Mouse (Mus musculus) liver, embryonic 11.5 days (tissue): Measurements from ENCODE around the gene Gcgr. TPM values are rescaled to one million over a fixed set of nuclear protein-coding genes. Genes with fewer than 3 reads are reported as not detected.

Experiments used
- ATAC-seq: fragments of 200-750 bp; cut with Nextera tagmentation; replicated peaks from 2 replicates; pipeline ENCODE4 v1.8.0; 2017; ENCODE audit warnings: moderate number of reproducible peaks, mild to moderate bottlenecking, moderate TSS enrichment, moderate library complexity; ENCODE audit not compliant: low FRiP score
- DNase-seq: peaks from one replicate; pipeline ENCODE4 v3.0.0-alpha.2; 2017; ENCODE audit warnings: low spot score
- H3K27ac ChIP-seq: fragments of 300-500 bp; sonication (generic); 2 replicates; pipeline ENCODE4 v1.5.1; 2014; ENCODE audit warnings: mild to moderate bottlenecking, low read depth, low read length, control low read depth
- H3K27me3 ChIP-seq: fragments of 300-500 bp; sonication (generic); replicated peaks from 2 replicates; pipeline ENCODE4 v1.6.1; 2014; ENCODE audit warnings: low read length, mixed read lengths; ENCODE audit not compliant: control insufficient read depth, insufficient read depth
- H3K36me3 ChIP-seq: fragments of 300-500 bp; sonication (generic); 2 replicates; pipeline ENCODE4 v1.6.1; 2014; ENCODE audit warnings: mild to moderate bottlenecking, low read length, moderate library complexity, mixed read lengths; ENCODE audit not compliant: control insufficient read depth, insufficient read depth
- H3K4me1 ChIP-seq: fragments of 300-500 bp; sonication (generic); replicated peaks from 2 replicates; pipeline ENCODE4 v1.6.1; 2014; ENCODE audit warnings: low read length, mixed read lengths; ENCODE audit not compliant: control insufficient read depth, insufficient read depth
- H3K4me2 ChIP-seq: fragments of 300-500 bp; sonication (generic); 2 replicates; pipeline ENCODE4 v1.6.1; 2014; ENCODE audit warnings: mild to moderate bottlenecking, control low read depth, moderate library complexity
- H3K4me3 ChIP-seq: fragments of 300-500 bp; sonication (generic); 2 replicates; pipeline ENCODE4 v1.5.1; 2014; ENCODE audit warnings: low read depth, low read length, control low read depth
- H3K9ac ChIP-seq: fragments of 300-500 bp; sonication (generic); 2 replicates; pipeline ENCODE4 v1.6.1; 2014; ENCODE audit warnings: low read depth, low read length, control low read depth
- H3K9me3 ChIP-seq: fragments of 300-500 bp; sonication (generic); 2 replicates; pipeline ENCODE4 v1.6.1; 2016; ENCODE audit warnings: low read length, inconsistent platforms, mixed read lengths; ENCODE audit not compliant: control insufficient read depth
- WGBS: fragments of 180-500 bp; shearing (Covaris S2); extraction: QIAGEN DNeasy Blood & Tissue Kit; methylation state at CpG from one replicate; pipeline ENCODE4 v1.1.7; 2014; 5-methylcytosine and 5-hydroxymethylcytosine counted together
- polyA plus RNA-seq: library from polyadenylated mRNA; unstranded; fragments of >200 nt; fragmentation: Nextera tagmentation; extraction: Ambion mirVana; gene quantifications from 2 replicates; pipeline ENCODE4 v1.2.1, GENCODE M21; 2014

Gene Gcgr
- polyA plus RNA-seq, 1 experiment from 2014 or later, result 7.7 TPM

DNA sequence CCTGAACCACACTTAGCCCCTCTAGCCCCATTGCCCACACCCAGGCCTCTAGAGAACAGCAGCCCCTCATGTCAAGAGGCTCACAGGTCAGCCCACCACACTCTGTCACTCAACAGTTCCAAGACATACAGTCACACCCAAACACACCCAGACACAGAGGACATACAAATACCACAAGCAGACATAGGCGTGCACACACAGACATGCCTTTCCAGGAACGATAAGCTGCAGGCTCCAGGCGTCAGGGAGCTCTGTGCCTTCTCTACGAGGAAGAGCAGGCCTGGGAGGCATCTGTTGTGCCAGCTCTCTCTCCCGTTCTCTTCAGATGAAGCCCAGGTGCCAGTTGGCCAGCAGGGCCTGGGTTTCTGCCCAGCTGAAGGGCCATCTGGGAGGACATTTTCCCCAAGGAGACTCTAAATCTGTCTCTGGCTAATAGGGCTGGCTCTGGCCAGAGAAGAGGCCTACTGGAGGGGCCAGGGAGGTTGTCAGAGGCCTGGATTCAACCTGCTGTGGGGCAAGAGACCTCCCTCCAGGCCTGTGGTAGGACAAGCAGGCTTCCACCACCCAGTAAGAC, 9.4 kb upstream of the Gcgr start:
- Histone ChIP-seq H3K4me2 (no peak overlapping the region), H3K36me3 (no peaks in the 10 kb centered on the region), H3K9me3 (no peaks in the 10 kb centered on the region), H3K27ac (peak overlapping the region; percentile 28), H3K4me1 (peaks cover 16% of the 10 kb centered on the region), H3K9ac (no peak overlapping the region), H3K27me3 (no peaks in the 10 kb centered on the region), H3K4me3 (no peak overlapping the region)
- peak; percentile 78 for ATAC-seq
- DNase-seq, result no peak
- WGBS, result 74% methylated on average over 5 of the region's 5 CpGs

DNA sequence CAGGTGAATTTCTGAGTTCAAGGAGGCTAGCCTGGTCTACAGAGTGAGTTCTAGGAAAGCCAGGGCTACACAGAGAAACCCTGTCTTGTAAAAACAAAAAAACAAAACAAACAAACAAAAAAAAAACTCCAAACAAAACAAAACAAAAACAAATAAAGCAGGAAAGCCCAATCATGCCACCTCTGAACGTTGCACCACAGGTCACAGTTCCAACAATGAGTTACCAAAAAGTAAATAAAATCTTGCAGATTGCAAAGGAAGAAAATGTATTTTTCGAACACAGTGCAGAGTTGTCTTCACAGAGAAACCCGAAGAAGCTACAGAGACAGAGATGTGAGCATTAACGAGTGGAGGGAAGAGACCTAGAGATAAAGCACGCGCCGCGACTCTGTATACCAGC, 7.9 kb upstream of the Gcgr start:
- peaks cover 16% of the 10 kb centered on the region for H3K4me1 ChIP-seq
- H3K9ac ChIP-seq, result no peak overlapping the region
- H3K9me3 ChIP-seq, result no peaks in the 10 kb centered on the region
- DNase-seq (no peak), ATAC-seq (no peak)
- no peaks in the 10 kb centered on the region for H3K36me3 ChIP-seq
- 77% methylated on average over 8 of the region's 8 CpGs for WGBS
- no peaks in the 10 kb centered on the region for H3K27me3 ChIP-seq
- no peak overlapping the region for H3K4me3 ChIP-seq
- H3K4me2 ChIP-seq, result no peak overlapping the region
- H3K27ac ChIP-seq, result no peak overlapping the region

DNA sequence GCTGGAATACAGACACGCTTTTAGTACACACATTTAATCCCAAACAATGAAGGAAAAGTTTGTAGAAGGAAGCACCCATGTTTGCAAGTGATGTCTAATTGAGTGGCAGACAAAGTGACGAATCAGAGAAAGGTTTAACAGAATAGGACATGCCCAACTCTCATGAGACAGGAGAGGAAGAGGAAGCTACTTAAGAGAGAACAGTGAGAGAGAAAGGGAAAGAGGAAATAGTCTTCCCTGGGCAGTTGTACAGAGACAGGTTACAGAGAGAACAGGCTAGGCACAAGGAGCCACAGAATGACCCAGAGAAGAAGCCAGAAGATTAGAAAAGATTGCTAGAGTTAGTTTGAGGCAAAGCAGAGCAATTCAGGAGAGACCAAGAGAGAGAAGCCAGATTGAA, 4.5 kb upstream of the Gcgr start:
- H3K27ac ChIP-seq, result no peak overlapping the region
- no peaks in the 10 kb centered on the region for H3K36me3 ChIP-seq
- peaks cover 16% of the 10 kb centered on the region for H3K4me1 ChIP-seq
- no peaks in the 10 kb centered on the region for H3K9me3 ChIP-seq
- H3K27me3 ChIP-seq, result peaks cover 31% of the 10 kb centered on the region
- no peak for DNase-seq
- no peak overlapping the region for H3K9ac ChIP-seq
- WGBS, result 77% methylated on average over 2 of the region's 2 CpGs
- H3K4me3 ChIP-seq, result no peak overlapping the region
- H3K4me2 ChIP-seq, result no peak overlapping the region
- ATAC-seq, result no peak

DNA sequence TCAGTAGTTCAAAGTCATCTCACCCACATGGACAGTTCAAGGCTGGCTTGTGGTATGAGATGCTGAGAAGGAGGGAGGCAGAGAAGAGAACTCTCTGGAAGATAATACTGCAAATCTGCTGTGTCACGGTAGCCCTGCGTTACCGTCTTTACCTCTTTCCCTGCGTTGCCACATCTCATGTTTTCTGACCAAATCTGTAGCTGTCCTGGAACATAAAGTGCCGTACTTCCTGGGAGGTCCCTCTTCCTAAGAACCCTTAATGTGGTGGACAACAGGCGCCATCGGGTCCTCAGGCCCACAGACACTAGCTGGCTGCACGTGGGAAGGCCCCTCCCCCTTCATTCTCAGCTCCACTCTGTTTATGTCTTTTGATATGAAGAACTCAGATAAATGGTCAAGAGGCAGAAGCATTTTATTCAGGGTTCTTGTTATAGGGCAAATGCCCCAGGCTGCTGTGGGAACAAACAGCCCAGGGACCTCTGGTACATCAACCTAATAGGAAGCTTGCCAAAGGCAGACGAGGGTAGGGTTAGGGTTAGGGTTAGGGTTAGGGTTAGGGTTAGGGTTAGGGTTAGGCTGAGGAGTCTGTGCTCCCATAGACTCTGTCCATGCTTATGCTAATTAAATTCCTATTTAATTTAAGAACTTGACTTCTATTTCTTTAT, 2.7 kb upstream of the Gcgr start:
- 68% methylated on average over 9 of the region's 9 CpGs for WGBS
- Histone ChIP-seq H3K4me3 (no peak overlapping the region), H3K27me3 (peaks cover 50% of the 10 kb centered on the region), H3K36me3 (no peaks in the 10 kb centered on the region), H3K9ac (no peak overlapping the region), H3K9me3 (no peaks in the 10 kb centered on the region), H3K4me2 (no peak overlapping the region), H3K27ac (no peak overlapping the region), H3K4me1 (peaks cover 16% of the 10 kb centered on the region)
- DNase-seq (no peak), ATAC-seq (no peak)

DNA sequence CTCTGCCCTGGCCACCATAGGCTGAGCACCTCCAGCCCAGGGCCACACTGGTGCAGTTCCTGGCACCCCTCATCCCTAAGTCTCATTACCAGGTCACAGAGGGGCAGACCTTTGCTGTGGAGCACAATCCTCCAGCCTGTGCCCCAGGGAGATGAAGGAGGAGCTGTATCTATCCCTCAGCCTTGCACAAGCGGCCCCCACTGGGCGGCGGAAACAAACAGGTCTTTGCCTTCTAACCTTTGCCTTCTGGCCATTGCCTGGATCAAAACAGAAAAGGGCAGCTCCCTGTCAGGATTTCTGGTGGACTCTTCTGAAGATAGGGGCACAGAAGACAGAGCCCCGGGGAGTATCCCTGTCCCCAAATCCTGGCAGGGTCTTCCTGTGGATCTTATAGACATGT, 1.6 kb upstream of the Gcgr start:
- Histone ChIP-seq H3K9me3 (no peaks in the 10 kb centered on the region), H3K4me1 (peaks cover 16% of the 10 kb centered on the region), H3K27ac (0 out of 2 replicates have a peak overlapping the region, but pooled peaks have one; percentile 5), H3K4me3 (no peak overlapping the region), H3K36me3 (no peaks in the 10 kb centered on the region), H3K27me3 (peaks cover 56% of the 10 kb centered on the region), H3K4me2 (no peak overlapping the region), H3K9ac (no peak overlapping the region)
- WGBS, result 49% methylated on average over 4 of the region's 4 CpGs
- ATAC-seq, result no peak
- no peak for DNase-seq

DNA sequence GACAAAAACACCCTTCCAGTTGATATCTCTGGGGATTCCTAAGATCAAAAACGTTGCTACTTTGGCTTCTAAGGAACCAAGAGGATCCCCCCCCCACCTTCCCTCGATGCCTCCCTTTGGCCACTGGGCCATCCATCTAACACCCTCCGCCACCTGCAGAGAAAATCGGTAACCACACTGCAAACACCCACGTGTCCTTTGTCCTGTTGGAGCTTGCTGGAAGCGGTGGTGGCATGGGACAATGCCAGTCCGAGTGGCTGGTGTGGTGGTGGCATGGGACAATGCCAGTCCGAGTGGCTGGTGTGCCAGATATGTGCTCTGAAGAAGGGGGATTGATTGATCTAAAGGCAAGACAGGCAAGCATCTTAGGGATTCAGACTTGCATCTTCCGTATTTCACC, 1.1 kb downstream of the Gcgr start:
- H3K4me3 ChIP-seq, result no peak overlapping the region
- 30% methylated on average over 9 of the region's 9 CpGs for WGBS
- ATAC-seq, result no peak
- H3K4me1 ChIP-seq, result peaks cover 16% of the 10 kb centered on the region
- no peak overlapping the region for H3K27ac ChIP-seq
- H3K36me3 ChIP-seq, result no peaks in the 10 kb centered on the region
- DNase-seq, result no peak
- H3K9me3 ChIP-seq, result no peaks in the 10 kb centered on the region
- H3K9ac ChIP-seq, result no peak overlapping the region
- peak overlapping the region; percentile 66; the same call in 1 of the 2 replicates for H3K4me2 ChIP-seq
- H3K27me3 ChIP-seq, result peaks cover 65% of the 10 kb centered on the region

DNA sequence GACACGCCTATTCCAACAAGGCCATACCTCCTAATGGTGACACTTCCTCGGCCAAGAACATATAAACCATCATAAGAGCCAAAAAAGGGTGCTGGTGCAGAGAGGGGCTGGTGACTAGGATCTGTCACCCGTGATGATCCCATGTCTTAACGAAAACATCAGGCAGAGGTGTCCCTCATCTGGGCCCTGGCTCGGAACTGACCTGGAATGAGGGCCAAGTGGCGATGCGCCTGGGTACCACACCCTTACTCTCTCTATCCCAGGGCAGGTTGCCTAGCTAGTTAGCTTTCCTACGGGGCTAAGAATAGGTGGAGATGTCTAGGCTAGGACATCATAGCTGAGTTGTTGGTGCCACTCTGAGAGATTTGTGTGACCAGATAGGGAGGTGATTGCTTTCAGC, 3.6 kb downstream of the Gcgr start:
- H3K9me3 ChIP-seq, result no peaks in the 10 kb centered on the region
- WGBS, result 74% methylated on average over 8 of the region's 8 CpGs
- H3K9ac ChIP-seq, result no peak overlapping the region
- H3K4me1 ChIP-seq, result peaks cover 12% of the 10 kb centered on the region
- peaks cover 52% of the 10 kb centered on the region for H3K27me3 ChIP-seq
- DNase-seq (no peak), ATAC-seq (no peak)
- H3K4me2 ChIP-seq, result no peak overlapping the region
- H3K4me3 ChIP-seq, result no peak overlapping the region
- no peak overlapping the region for H3K27ac ChIP-seq
- H3K36me3 ChIP-seq, result no peaks in the 10 kb centered on the region

DNA sequence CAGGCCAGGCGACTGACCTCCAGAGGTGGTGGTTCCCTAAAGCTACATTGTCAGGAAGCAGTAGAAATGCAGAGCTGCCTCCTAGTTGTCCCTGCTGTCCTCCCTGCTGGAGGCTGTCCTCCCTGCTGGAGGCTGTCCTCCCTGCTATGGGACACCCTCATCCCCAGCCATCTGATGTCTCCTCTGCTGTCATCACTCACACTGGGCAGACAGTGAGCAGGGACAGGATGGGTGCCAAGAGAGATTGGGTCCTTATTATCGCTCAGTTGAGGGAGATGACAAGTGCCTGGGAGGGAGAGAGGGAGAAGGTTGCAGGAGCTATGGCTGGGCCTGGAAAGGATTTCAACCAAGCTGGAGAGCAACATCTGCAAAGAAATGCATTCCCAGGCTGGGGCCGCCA, 4.6 kb downstream of the Gcgr start:
- no peak overlapping the region for H3K27ac ChIP-seq
- H3K4me2 ChIP-seq, result no peak overlapping the region
- no peaks in the 10 kb centered on the region for H3K9me3 ChIP-seq
- 73% methylated on average over 3 of the region's 3 CpGs for WGBS
- no peak overlapping the region for H3K4me3 ChIP-seq
- no peak overlapping the region for H3K9ac ChIP-seq
- H3K27me3 ChIP-seq, result peaks cover 42% of the 10 kb centered on the region
- no peaks in the 10 kb centered on the region for H3K36me3 ChIP-seq
- no peak for DNase-seq
- peaks cover 16% of the 10 kb centered on the region for H3K4me1 ChIP-seq
- ATAC-seq, result no peak

DNA sequence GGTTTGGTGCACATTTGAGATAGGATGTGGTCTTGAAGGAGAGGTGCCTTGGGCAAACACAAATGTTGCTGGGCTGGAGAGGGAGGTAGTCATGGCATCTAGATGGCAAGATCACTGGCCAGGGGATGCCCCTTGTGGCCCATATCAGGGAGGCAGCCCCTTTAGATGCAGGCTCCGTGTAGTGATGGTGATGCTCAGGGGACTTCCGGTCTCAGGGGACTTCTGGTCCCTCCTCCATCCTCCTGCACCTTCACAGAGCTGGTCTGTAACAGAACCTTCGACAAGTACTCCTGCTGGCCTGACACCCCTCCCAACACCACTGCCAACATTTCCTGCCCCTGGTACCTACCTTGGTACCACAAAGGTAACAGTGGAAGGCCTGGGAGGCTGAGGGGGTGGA, 5.3 kb downstream of the Gcgr start:
- Histone ChIP-seq H3K27me3 (peaks cover 35% of the 10 kb centered on the region), H3K36me3 (no peaks in the 10 kb centered on the region), H3K4me2 (no peak overlapping the region), H3K9me3 (no peaks in the 10 kb centered on the region), H3K27ac (no peak overlapping the region), H3K4me3 (no peak overlapping the region), H3K4me1 (peaks cover 13% of the 10 kb centered on the region), H3K9ac (no peak overlapping the region)
- 76% methylated on average over 3 of the region's 3 CpGs for WGBS
- ATAC-seq (no peak), DNase-seq (no peak)
